Mouse (Mus musculus) forebrain, postnatal 0 days (tissue): ENCODE data around the gene Gm12394. TPM values are rescaled to one million over a fixed set of nuclear protein-coding genes. Genes with fewer than 3 reads are reported as not detected.

Source experiments
- ATAC-seq: fragments of 200-750 bp; cut with Nextera tagmentation; 2 replicates; pipeline ENCODE4 v1.8.0; 2017; ENCODE audit warnings: mild to moderate bottlenecking, moderate library complexity
- DNase-seq: peaks from one replicate; pipeline ENCODE4 v3.0.0-alpha.2; 2015
- H3K27ac ChIP-seq: fragments of 300-500 bp; sonication (generic); 2 replicates; pipeline ENCODE4 v1.5.1; 2014; ENCODE audit warnings: low read depth, mild to moderate bottlenecking, antibody characterized with exemption, low read length, moderate library complexity, mixed read lengths
- H3K27me3 ChIP-seq: fragments of 300-500 bp; sonication (generic); 2 replicates; pipeline ENCODE4 v1.6.1; 2014; ENCODE audit warnings: mild to moderate bottlenecking, low read length, mixed read lengths; ENCODE audit not compliant: insufficient read depth
- H3K36me3 ChIP-seq: fragments of 300-500 bp; sonication (generic); 2 replicates; pipeline ENCODE4 v1.6.1; 2014; ENCODE audit warnings: mild to moderate bottlenecking, moderate library complexity; ENCODE audit not compliant: insufficient read depth
- H3K4me1 ChIP-seq: fragments of 300-500 bp; sonication (generic); 2 replicates; pipeline ENCODE4 v1.6.1; 2014; ENCODE audit warnings: antibody characterized with exemption; ENCODE audit not compliant: insufficient read depth
- H3K4me2 ChIP-seq: fragments of 300-500 bp; sonication (generic); 2 replicates; pipeline ENCODE4 v1.6.1; 2014; ENCODE audit warnings: low read depth, mild to moderate bottlenecking, moderate library complexity
- H3K4me3 ChIP-seq: fragments of 300-500 bp; sonication (generic); 2 replicates; pipeline ENCODE4 v1.5.1; 2014; ENCODE audit warnings: low read depth, low read length, mixed read lengths
- H3K9ac ChIP-seq: fragments of 300-500 bp; sonication (generic); 2 replicates; pipeline ENCODE4 v1.6.1; 2014; ENCODE audit warnings: mild to moderate bottlenecking
- H3K9me3 ChIP-seq: fragments of 300-500 bp; sonication (generic); 2 replicates; pipeline ENCODE4 v1.6.1; 2016; ENCODE audit warnings: low read length
- CTCF ChIP-seq: sonication (generic); IDR thresholded peaks from 2 replicates; pipeline ENCODE4 v1.5.1; 2016; ENCODE audit warnings: antibody characterized with exemption, control low read depth, low read depth
- WGBS: fragments of 180-500 bp; shearing (Covaris S2); extraction: QIAGEN DNeasy Blood & Tissue Kit; methylation state at CpG from one replicate; pipeline ENCODE4 v1.1.7; 2014; 5-methylcytosine and 5-hydroxymethylcytosine counted together
- polyA plus RNA-seq: library from polyadenylated mRNA; unstranded; fragments of >200 nt; fragmentation: Nextera tagmentation; extraction: Ambion mirVana; gene quantifications from 2 replicates; pipeline ENCODE4 v1.2.1, GENCODE M21; 2015
- total RNA-seq: library from RNA; depleted of rRNA; stranded (reverse); fragments of >200 nt; gene quantifications from 2 replicates; pipeline ENCODE4 v1.2.3, GENCODE M21; 2014

Gm12394 gene
- total and polyA plus RNA-seq, 2 experiments from 2014 or later: 0.41 TPM; not detected in 1

DNA sequence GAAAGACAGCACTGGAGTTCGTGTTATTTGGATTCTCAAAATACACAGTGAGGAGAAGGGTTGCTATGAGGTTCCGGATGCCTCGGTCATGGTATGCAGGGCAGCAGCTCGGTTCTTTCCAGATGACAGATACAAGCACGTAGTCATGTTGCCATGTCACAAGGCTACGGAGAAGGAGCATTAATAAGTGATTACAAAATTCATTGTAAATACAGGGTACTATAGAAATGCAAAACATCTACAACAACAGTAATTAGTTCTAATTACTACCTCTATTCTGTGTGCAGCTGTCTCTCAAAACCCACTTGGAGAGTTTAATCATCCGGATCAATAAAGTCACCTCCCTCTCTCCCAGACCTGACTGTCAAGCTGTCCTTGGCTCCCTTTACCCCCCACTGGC is 38.5 kb upstream of the Gm12394 start:
- Histone ChIP-seq H3K9me3 (no peaks in the 10 kb centered on the region), H3K4me2 (no peak overlapping the region), H3K4me3 (no peak overlapping the region), H3K9ac (no peak overlapping the region), H3K4me1 (no peaks in the 10 kb centered on the region), H3K27ac (no peak overlapping the region), H3K27me3 (0 out of 2 replicates have a peak, but pooled peaks cover 4% of the 10 kb centered on the region), H3K36me3 (no peaks in the 10 kb centered on the region)
- no peak for DNase-seq
- ATAC-seq: 0 out of 2 replicates have a peak, but pooled peaks have one; percentile 10
- 27% methylated on average over 7 of the region's 7 CpGs for WGBS
- TF ChIP-seq CTCF: no peak

DNA sequence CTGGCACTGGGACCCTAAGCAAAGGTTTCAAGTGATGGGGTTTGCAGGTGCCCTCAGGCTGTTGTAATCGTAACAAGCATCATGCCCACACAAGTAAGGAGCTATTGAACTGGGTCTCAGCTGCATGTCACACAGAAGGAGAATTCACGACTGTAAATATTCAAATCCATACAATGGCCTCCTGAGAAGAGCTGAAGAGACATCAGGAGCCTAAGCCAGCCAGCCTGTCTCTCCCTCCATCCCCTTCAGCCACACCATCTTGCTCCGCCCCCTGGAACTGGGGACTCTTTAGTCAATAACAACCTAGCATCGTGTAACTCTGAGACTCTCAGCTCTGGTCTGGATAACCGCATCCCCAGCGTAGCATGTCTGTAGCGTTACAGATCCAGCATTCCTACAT is 34.6 kb upstream of the Gm12394 start:
- whole genome bisulfite sequencing: 65% methylated on average over 7 of the region's 7 CpGs
- H3K9me3 ChIP-seq: no peaks in the 10 kb centered on the region
- H3K4me3 ChIP-seq: no peak overlapping the region
- 0 out of 2 replicates have a peak, but pooled peaks cover 4% of the 10 kb centered on the region for H3K27me3 ChIP-seq
- ATAC-seq (no peak), DNase-seq (no peak)
- TF ChIP-seq CTCF: no peak
- no peaks in the 10 kb centered on the region for H3K36me3 ChIP-seq
- no peak overlapping the region for H3K9ac ChIP-seq
- H3K4me1 ChIP-seq: no peaks in the 10 kb centered on the region
- no peak overlapping the region for H3K27ac ChIP-seq
- no peak overlapping the region for H3K4me2 ChIP-seq

DNA sequence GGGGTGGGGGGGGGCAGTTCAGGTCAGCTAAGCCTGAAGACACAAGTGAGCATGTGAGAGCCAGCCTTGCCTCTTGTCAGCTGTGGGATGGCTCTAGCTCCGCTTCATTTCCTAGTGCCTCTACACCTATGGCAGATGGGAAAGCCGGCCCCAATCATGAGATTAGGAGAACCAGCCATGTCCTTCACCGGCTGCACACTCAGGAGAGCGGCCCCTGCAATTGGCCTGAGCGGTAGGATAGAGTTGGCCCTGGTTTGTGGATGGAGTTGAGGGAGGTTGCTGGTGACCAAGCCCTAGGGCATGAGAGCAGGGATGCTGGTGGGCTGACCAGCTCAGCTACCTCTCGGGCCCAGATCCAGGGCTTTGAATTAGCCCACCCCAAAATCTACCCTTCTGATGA is 32.2 kb upstream of the Gm12394 start:
- DNase-seq (no peak), ATAC-seq (no peak)
- Histone ChIP-seq H3K27ac (no peak overlapping the region), H3K4me3 (no peak overlapping the region), H3K27me3 (0 out of 2 replicates have a peak, but pooled peaks cover 4% of the 10 kb centered on the region), H3K36me3 (no peaks in the 10 kb centered on the region), H3K4me1 (no peaks in the 10 kb centered on the region), H3K4me2 (no peak overlapping the region), H3K9ac (no peak overlapping the region), H3K9me3 (no peaks in the 10 kb centered on the region)
- WGBS: 95% methylated on average over 6 of the region's 6 CpGs
- no peak for TF ChIP-seq CTCF

DNA sequence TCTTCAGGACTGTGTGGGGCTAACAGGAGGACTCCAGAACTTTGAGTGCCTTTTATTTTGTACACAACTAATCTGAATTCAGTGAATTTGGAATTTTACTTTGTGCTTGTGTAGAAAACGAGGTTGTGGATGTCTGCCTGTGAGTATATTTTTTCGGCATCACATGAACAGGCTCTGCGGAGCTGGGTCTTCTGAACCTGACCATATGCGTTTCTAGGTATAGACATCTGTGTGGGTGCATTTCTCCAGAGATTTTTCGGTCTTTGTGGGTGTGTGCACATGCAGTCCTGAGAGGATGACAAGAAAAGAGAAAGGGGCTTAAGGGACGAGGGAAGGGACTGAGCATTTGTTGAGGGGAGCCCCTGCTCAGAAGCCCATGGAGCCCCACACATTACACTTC is 30.4 kb upstream of the Gm12394 start:
- Histone ChIP-seq H3K27ac (no peak overlapping the region), H3K9ac (no peak overlapping the region), H3K4me3 (no peak overlapping the region), H3K36me3 (no peaks in the 10 kb centered on the region), H3K9me3 (no peaks in the 10 kb centered on the region), H3K27me3 (0 out of 2 replicates have a peak, but pooled peaks cover 4% of the 10 kb centered on the region), H3K4me2 (no peak overlapping the region), H3K4me1 (no peaks in the 10 kb centered on the region)
- no peak for DNase-seq
- ATAC-seq: no peak
- no peak for TF ChIP-seq CTCF
- 85% methylated on average over 6 of the region's 6 CpGs for WGBS

DNA sequence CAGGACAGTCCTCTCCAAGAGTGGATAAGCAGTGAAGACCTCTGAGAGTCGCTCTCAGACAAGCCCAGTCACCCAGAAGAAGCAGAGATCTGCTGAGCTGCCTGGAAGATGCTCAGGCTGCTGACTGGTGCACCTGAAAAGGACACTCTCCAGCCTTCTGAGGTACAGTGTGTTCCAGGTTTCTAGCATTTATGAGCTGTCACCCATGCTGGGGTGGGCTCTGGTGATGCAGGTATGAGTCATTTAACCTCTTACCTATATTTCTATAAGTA is 24.0 kb upstream of the Gm12394 start:
- no peak overlapping the region for H3K4me2 ChIP-seq

DNA sequence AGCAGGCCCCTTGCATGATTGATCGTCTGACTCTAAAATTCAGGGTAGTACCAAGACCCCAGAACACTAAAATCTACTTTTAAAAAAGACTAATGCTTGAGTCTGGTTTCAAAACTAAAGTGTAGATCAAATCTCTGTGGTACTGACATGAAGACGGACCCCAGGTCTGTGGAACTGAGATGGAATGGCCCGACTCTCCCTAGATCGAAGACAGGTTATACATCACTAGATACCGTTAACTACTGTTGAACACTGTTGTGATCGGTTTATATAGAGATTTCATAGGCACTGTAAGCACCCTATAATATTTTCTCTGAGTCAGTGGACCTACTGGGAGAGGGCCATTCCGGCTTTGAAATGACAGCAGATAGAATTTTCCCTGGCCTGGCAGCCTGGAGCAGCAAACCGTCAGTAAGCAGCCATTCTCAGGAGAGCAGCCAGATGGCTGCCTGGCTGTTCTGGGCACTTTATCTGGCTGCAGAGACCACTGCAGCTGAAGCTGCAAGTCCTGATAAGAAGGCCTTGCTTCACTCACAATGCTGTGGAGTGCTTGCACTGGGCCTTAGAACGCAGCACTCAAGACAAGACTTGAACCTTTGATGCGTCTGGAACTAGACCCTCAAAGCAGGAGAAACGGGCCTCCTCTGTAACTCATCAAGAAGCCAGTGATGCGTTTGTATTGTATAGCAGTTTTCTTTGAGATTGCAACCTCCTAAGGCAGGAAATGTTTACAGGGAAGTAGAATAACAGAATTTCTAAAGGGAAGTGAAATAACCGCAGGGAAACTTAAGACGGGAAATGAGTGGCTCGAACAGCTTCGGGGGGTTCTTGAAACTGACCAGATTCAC is 23.5 kb upstream of the Gm12394 start:
- ATAC-seq (no peak), DNase-seq (no peak)
- Histone ChIP-seq H3K27ac (no peak overlapping the region), H3K9me3 (no peaks in the 10 kb centered on the region), H3K4me3 (no peak overlapping the region), H3K4me2 (no peak overlapping the region), H3K27me3 (no peaks in the 10 kb centered on the region), H3K36me3 (no peaks in the 10 kb centered on the region), H3K9ac (no peak overlapping the region), H3K4me1 (no peaks in the 10 kb centered on the region)
- 83% methylated on average over 16 of the region's 16 CpGs for WGBS
- TF ChIP-seq CTCF: no peak

More for the DNA sequence above, 24.0 kb upstream of the Gm12394 start:
- Histone ChIP-seq H3K9ac (no peak overlapping the region), H3K36me3 (no peaks in the 10 kb centered on the region), H3K27me3 (no peaks in the 10 kb centered on the region), H3K27ac (no peak overlapping the region), H3K9me3 (no peaks in the 10 kb centered on the region), H3K4me1 (no peaks in the 10 kb centered on the region), H3K4me3 (no peak overlapping the region)
- 33% methylated on average over 1 of the region's 1 CpGs for WGBS
- no peak for TF ChIP-seq CTCF
- ATAC-seq (no peak), DNase-seq (no peak)

DNA sequence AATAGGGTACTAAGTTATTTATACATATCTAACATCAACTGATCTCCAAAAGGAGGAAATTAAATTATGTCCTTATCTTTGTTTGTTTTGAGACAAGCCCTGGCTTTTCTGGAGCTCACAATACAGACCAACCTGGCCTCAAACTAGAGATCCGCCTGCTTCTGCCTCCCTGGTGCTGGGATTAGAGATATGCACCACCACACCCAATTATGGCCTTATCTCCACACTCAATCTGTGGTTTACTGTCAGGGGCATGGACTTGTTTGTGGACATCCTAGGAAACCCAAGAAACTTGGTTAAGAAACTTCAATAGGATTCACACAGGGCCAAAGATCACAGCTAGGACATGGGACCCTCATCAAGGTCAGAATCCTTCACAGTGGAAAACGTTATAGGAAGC is 21.1 kb upstream of the Gm12394 start:
- Histone ChIP-seq H3K4me2 (no peak overlapping the region), H3K27me3 (no peaks in the 10 kb centered on the region), H3K4me1 (no peaks in the 10 kb centered on the region), H3K9ac (no peak overlapping the region), H3K4me3 (no peak overlapping the region), H3K27ac (no peak overlapping the region), H3K9me3 (no peaks in the 10 kb centered on the region), H3K36me3 (no peaks in the 10 kb centered on the region)
- DNase-seq (no peak), ATAC-seq (no peak)
- 89% methylated on average over 2 of the region's 2 CpGs for WGBS
- no peak for TF ChIP-seq CTCF
